Mouse (Mus musculus): ENCODE measurements around the gene Ctsz. TPM values are rescaled to one million over a fixed set of nuclear protein-coding genes. Genes with fewer than 3 reads are reported as not detected.

The Ctsz gene
- total RNA-seq, 2 experiments from 2014 or later, result 29.8 to 30.8 TPM

DNA sequence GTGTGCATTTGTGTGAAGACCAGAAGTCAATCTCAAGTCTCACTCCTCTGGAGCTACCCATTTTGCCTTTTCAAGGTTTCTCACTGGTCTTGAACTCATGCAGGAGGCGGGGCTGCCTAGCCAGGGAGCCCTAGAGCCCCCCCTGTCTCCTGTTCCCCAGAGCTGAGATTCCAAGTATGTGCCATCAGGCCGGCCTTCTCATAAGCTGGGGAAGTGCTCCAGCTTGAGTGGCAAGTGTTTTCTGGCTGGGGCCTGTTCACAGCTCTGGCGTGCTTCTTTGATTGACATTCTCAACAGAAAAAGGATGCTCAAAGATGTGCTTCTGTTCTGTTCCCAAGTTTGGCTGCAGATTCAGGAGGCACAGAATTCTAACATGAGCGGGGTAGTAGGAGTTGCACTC is 38.4 kb downstream of the Ctsz start:
- no peak for DNase-seq (ENCODE audit: low spot score)
- intact Hi-C loops (cut with DNase I), result no loop called here

DNA sequence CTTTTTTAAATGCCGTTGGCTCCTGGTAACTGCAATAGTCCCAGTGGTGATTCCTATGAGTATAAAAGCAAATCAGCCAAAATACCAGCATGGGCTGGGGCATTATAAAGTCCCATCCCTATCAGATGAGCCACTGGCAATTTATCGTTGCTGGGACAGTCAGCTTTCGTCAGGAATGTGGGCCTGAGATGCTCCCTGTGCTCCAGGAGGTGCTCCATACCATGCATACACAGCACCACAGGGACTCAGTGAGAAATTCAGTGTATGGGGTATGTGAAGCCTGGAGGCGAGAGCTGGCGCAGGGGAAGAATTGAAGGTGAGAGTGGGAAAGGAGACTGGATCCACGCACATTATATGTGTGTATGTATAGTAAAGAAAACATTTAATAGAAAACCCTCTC is 41.0 kb downstream of the Ctsz start:
- intact Hi-C loops (cut with DNase I), result no loop called here
- DNase-seq (ENCODE audit: low spot score), result no peak

DNA sequence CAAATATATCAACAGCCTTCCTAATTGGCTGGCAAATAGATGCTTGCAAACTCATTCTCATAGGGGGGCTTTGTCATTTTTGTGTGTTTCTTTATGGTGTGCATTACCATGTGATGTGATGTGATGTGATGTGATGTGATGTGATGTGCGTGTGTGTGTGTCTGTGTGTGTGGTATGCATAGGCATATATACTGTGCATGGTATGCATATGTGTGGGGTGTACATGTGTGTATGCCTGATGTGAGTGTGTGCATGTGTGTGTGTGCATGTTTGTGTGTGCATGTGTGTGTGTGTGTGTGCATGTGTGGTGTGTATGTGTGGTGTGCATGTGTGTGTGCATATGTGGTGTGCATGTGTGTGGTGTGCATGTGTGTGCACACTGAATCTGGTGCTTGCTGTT is 41.8 kb downstream of the Ctsz start:
- intact Hi-C loops (cut with DNase I), result no loop called here
- DNase-seq (ENCODE audit: low spot score), result no peak

DNA sequence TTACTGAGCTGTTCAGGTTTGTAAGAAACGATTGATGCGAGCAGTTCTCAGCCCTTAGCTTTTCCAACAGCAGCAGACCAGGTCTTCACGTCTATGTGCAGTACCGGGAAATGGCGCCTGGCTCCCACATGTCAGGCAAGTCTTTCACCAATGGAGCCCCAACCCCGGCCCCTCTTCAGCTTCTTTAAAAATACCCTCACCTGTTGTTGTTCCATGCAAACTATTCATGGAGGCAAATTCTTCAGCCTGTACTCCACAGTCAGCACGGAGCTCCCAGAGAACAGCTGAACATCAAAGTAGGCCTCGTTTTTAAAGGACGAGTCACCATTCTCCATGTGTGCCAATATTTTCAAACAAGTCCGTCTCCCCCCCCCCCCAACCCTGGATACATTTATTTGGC is 42.2 kb downstream of the Ctsz start:
- intact Hi-C loops (cut with DNase I), result no loop called here
- no peak for DNase-seq (ENCODE audit: low spot score)

DNA sequence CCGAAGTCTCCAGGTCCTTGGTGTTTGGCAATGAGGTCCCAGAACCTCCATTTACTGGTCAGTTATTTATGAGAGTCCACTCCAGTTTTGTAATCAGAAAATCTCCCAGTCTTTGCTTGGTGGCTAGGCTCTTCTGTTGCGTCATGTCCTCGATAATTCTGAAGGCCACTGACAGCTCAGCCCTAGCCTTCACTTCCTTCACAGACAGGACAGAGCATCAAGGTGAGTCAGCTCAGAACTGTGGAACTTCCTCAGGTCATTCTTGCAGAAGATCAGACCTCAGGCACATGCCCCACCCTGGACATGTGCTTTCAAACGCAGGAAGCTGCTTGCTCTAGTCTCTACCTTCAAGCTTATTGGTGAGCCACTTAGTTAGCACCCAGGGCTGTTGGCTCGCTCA is 45.5 kb downstream of the Ctsz start:
- DNase-seq (ENCODE audit: low spot score), result no peak
- intact Hi-C loops (cut with DNase I), result no loop called here

DNA sequence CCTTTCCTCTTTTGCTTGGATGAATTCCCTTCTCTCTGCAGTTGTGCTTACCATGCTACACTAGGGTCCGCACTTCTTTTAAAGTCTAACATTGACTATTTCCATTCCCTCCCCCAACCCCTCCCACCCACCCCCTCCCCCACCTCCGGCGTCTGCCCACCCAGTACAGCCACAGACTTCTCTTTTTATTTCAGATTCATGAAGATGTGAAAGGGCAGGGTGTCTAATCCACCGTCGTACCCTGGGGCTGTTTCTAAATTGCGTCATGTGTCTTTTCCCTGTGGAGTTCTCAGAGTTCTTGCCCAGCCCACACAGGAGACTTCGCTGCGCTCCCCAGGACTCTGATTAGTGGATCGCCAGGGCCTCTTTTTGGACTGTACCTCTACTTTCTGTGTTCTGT is 46.3 kb downstream of the Ctsz start:
- intact Hi-C loops (cut with DNase I), result no loop called here
- DNase-seq (ENCODE audit: low spot score), result no peak

DNA sequence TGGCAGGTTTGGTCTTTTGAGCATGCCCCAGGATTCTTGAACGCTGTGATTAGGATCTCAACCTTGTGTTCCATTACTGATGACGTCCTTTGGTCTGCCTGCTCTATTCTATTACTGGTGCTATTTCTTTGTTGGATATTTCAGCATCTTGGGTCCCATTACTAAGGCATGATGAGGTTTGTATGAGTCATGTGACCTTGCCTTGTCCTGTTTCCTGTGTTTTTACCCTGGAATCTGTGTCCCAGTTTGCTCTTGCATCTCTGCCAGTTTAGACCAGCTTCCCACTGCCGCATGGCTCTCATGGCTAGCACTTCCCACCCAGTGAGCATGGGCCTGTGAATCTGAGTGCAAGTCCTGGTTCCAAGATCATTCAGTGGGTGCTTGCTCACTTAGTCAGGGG is 46.9 kb downstream of the Ctsz start:
- DNase-seq (ENCODE audit: low spot score), result no peak
- intact Hi-C loops (cut with DNase I), result no loop called here

DNA sequence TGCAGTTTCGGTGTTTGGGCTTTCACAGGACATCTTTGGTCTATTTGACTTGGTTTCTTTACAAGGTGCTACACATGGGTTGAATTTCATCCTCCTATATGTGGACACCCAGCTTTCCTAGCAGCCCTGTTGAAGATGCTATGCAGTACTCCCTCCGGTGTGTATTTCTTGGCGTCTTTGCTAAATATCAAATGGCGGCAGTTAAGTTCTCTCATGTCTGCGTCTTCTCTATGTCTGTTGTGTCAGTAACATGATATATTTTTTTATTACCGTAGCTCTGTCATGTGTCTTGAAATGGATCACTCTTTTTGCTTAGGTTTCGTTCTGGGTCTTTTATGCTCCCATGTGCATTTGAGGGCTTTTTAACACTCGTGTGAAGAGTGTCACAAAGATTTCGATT is 57.8 kb downstream of the Ctsz start:
- no peak for DNase-seq (ENCODE audit: low spot score)
- intact Hi-C loops (cut with DNase I), result no loop called here

Other genes with a start within 250 kb of the Ctsz start
- gene Gnas, start 154.7 kb downstream of the Ctsz start, total RNA-seq (2021), result 1,000 to 10,000 TPM; 1,170 to 1,213 TPM
- gene Gm20721, start 92.3 kb downstream of the Ctsz start, total RNA-seq (2021), result 1 to 10 TPM; 1.6 to 2.2 TPM
- 10 to 100 TPM; 29.0 to 30.1 TPM for gene Nelfcd, start 23.2 kb downstream of the Ctsz start, total RNA-seq (2021)
- 1 to 10 TPM; 3.0 to 5.8 TPM for gene Tubb1, start 11.7 kb upstream of the Ctsz start, total RNA-seq (2021)
- gene Atp5e, start 25.1 kb upstream of the Ctsz start, total RNA-seq (2021), result 1,000 to 10,000 TPM; 1,566 to 1,609 TPM
- 10 to 100 TPM; 65.1 to 68.1 TPM for gene Prelid3b, start 34.0 kb upstream of the Ctsz start, total RNA-seq (2021)
- under 1 TPM; 0.08 TPM for gene Zfp831, start 204.5 kb upstream of the Ctsz start, total RNA-seq (2021)

Data from heart, postnatal 25 days (tissue).